Mouse (Mus musculus) common myeloid progenitor, adult 5-6 weeks (primary cell): Measurements from ENCODE around the gene Serpinb6a. TPM values are rescaled to one million over a fixed set of nuclear protein-coding genes. Genes with fewer than 3 reads are reported as not detected.

Experiments
- ATAC-seq: replicated peaks from 2 replicates; pipeline ENCODE4 v1.8.0; 2016; ENCODE audit warnings: low read depth, mild to moderate bottlenecking, moderate TSS enrichment, inconsistent platforms; ENCODE audit not compliant: poor library complexity, severe bottlenecking
- total RNA-seq: library from RNA; stranded (forward); fragments of 200-1000, 187-1606 nt; gene quantifications from 2 replicates; pipeline ENCODE4 v1.2.3, GENCODE M21; 2017

Serpinb6a gene
- 15.1 and 16.4 TPM in 2 replicates for total RNA-seq

DNA sequence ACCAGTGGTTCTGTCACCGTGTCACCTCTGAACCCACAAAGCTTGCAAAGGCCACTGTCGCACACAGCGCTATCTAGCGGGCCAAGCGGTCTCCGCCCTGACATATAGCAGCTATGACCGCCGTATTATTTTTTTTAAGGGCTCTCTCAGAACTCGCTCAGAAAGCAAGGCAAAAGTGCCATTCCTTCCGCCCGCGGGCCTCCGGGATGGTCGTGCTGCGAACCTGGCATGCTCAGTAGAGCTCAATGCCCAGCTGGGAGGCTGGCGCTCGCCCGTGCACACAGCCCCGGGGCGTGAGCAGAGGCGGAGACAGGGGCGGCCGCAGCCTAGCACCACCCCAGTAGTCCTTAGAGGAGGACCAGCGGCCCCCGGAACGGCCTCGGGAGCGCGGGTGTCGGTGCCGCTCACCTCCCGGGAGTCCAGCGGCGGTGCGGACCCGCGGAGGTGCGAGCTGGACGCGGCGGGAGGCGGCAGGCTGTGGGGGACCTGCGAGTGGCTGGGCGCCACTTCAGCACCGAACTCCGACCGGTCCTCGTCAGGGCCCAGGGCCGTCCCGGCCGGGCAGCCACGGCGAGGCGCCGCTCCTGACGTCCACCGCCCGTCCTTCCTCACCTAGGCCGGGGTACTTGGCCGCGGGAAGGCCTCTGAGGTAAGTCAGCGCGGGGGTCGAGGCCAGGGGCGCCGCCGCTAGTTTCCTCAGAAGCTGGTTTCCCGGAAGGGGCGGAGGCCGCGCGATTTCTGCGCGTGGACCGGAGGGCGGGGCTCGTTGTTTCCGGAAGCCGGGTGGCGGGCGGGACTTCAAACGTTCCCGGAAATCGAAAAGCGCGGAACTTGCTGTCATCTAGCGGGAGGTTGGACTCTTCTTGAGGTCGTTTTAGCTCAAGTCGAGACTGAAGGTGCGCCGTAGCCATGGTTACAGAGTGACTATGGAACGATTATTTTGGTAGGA, at the start of gene Serpinb6a, which contains the start of gene Ripk1:
Gene Serpinb6a (minus strand): TSS at position 737 of the 949 bp plus-strand sequence.
Gene Ripk1 (plus strand): TSS at position 306 of the 949 bp plus-strand sequence.
- peak; percentile 87 for ATAC-seq

- peak; percentile 89 for ATAC-seq
These were observed 49.1 kb upstream of the Serpinb6a start for GRCm38 (mm10) chr13:34051692-34052091.

DNA sequence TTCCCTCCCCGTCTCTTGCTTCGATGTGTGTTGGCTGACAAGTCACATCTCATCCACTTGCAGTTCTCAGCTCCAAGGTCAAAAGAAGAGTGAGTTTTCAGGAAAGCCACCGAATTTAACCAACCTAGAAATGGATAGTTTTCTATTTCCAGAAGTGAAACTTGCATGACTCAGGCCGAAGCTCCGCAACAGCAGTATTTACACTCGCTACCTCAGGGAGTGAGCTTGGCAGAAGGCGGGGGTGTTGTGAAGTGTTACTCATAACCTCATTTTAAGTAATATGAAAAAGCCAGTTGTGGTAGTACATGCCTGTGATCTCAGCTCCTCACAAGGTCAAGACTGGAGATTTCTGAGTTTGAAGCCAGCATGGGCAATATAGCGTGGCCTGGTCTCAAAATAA, 47.9 kb upstream of the Serpinb6a start:
- peak; percentile 34 for ATAC-seq

- no peak for ATAC-seq
These were observed 44.9 kb upstream of the Serpinb6a start for GRCm38 (mm10) chr13:34047526-34047925.

- peak; percentile 98 for ATAC-seq
These were observed 43.9 kb upstream of the Serpinb6a start for GRCm38 (mm10) chr13:34046421-34047012.

DNA sequence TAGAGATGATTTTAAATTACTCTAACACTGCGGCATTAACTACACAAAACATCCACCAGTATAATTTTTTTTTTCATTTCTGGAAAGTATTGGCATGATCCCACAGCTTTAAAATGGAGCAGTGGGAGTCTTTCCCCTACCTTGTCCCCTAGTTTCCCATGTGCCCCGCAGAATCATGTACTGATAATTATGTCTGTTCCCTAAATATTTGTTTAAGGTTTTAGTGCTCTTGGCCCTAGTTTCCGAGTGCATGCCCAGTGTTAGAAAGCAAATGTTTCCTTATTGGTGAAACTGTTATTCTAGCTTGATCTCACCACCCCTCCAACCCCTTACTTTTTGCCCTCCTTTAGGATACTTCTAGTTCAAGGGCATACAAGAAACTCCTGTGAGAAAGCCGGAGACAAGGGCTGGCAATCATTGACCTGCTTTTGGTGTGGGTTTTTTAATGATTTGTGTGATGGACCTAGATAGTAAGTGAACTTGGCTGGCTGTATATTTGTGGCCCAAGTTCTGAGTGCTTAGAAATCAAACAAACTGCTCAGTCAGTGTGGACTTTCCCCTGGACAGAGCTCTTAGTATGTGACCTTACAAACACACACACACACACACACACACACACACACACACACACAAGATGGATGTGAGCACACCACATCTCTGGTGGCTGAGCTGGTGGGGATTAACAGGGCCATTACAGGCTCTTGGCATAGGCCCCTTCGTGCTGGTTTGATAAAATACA, 43.1 kb upstream of the Serpinb6a start:
- ATAC-seq: no peak

- ATAC-seq: no peak
These were observed 41.3 kb upstream of the Serpinb6a start for GRCm38 (mm10) chr13:34043716-34044393.

GRCm38 (mm10) chr13:34040091-34040490, 37.5 kb upstream of the Serpinb6a start:
- no peak for ATAC-seq

DNA sequence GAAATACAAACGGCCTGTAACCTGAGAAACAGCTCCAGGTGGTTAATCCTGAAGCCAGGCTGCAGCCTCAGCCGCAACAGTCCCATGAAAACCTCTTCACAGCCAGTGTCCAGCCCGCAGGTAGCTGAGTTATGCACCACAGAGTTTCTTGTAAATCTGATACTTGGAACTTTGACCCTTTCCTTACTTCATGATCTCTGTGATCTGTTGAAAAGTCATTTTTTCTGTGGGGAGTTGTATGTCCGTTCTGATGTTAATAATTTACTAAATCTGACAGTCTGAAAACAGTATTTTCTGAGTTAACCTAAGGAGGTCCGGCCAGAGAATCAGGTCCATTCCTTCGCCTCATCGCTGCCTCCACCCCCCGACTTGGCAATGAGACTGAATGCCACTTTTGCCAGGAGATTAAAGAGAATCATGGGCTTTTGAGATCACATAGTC, 36.3 kb upstream of the Serpinb6a start:
- no peak for ATAC-seq

GRCm38 (mm10) chr13:34038056-34038432, 35.5 kb upstream of the Serpinb6a start:
- 0 out of 2 replicates have a peak, but pooled peaks have one; percentile 5 for ATAC-seq

DNA sequence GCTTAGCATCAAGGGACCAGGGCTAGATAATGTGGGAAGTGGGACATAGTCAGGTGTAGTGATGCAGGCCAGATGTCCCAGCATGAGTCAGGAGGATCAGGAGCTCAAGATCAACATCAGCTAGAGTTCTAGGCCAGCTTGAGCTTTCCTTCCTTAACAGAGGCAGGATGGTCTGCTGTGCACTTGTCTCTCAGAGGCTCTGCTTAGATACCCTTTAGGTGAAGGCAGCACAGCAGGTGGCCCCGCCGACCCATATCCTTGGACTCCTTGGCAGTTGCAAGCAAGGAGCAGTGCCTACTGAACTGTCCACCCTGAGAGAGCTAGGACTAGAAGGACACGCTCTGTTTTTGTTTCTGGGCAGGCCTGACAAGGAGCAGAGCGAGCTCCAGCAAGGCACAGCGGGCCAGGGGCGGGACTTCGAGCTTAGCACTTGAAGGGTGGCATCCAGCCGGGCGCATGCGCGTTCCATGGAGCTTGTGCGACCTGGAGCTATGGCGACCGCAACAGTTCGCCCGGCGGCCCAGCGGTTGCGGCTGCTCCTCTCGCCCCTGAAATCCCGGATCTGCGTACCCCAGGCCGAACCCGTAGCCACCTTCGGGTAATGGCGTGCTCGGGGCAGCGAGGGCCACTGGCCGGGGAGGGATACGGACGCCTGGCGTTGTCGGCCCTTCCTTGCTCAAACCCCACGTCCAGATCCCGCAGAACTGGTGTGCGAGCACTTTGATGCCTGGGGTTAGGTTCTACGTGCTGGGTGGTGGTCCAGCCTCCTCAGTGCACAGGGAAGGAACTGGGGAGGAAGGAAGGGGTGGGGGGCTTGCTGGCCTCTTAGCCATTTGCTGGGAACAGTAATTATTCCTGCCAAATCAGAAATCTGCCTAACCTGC, 34.8 kb upstream of the Serpinb6a start, which contains the start of gene Bphl:
Gene Bphl (plus strand): TSS at position 426 of the 884 bp plus-strand sequence.
- peak; percentile 95 for ATAC-seq

DNA sequence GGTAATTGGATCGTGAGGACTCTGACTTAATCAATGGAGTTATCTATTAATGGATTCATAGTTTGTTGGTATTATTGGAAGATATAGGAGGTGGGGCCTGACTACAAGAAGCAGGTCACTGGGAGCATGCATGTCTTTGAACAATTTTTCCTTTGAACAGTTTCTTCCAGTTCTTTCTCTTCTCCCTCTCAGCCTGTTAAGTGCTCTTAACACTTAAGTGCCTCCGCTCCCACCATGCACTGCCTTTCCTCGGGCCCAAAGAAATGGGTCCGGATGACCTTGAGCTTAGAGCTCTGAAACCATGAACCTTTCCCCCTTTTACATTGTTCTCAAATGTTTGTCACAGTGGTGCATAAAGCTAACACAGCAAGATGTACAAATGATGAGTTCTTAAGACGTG, 34.1 kb upstream of the Serpinb6a start:
- no peak for ATAC-seq

DNA sequence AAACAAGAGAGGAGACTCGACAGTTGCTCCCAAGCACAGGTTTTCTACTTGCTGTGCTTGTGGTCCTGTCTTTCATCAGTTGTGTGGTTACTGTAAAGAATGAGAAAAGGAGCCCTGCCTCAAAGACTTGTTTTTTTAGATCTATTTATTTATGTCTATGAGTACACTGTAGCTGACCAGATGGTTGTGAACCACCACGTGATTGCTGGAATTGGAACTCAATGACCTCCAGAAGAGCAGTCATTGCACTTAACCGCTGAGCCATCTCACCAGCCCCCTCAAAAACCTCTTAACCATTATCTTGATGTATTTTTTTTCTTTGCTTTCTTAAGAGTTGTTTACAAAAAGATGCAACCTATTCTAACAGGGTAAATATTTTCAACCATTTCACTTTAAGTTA, 32.8 kb upstream of the Serpinb6a start:
- ATAC-seq: no peak

DNA sequence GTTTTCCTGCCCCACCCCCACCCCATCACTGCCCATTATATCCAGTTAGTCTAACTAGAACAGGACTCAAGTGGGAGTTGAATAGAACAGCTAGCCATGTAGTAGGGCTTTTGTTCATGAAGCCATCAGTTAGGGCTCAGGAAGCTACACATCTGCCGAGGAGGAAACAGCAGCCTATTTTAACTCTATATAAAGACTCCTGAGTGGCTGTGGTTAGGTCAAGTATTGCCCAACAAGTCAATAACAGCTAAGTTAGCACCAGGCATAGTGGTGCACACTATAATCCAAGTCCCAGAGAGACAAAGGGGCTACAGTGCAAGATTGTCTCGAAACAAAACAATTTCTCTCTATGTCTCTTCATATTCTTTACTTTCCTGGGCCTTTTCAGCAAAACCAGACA, 29.4 kb upstream of the Serpinb6a start:
- peak; percentile 91 for ATAC-seq

DNA sequence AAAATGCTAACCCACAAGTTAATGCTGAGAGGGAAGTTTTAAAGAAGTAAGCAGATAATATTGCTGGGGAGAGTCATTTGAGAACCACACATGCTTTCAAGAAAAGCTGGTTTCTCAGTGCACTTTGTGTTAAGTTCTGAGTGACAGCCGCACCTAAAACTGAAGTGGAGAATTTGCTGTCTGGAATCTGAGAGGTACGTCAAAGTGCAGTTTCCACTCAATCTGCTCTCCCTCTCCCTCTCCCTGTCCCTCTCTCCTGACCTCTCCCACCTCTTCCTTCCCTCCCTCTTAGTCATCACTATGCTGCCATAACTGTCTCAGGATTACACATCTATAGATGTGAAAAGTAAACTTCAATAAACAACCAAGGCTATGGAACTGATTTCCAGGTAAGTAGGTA, 19.4 kb upstream of the Serpinb6a start:
- no peak for ATAC-seq

- no peak for ATAC-seq
These were observed 15.9 kb upstream of the Serpinb6a start for GRCm38 (mm10) chr13:34018521-34018920.

DNA sequence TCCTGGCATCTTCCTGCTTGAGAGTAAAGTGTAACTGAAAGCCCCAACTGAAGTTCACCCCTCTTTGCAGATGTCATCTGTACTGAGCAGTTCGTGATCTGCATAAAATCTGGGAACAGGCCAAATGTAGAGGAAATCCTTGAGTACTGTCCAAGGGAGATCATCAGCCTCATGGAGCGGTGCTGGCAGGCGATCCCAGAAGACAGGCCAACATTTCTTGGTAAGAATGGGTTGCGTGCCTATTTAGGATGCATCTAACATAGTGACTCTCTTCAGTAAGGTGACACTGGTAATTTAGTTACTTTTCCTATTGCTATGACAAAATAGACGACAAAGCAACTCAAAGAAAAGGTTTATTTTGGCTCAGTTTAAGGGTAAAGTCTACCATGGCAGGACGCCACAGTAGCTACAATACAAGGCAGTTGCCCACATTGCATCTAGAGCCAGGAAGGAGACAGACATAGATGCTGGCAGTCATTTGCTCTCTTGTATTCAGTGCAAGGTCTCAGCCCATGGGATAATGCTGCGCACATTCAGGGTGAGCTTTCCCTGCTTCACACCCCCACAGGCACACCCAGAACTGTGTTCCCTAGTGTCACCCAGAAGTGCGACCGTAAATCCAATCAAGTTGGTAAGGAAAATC, 14.5 kb upstream of the Serpinb6a start:
- no peak for ATAC-seq

GRCm38 (mm10) chr13:34007234-34007633, 4.6 kb upstream of the Serpinb6a start:
- ATAC-seq: no peak
